Comparison of ENCODE assay signal across 9 mouse cellular contexts in the genomic region with DNA sequence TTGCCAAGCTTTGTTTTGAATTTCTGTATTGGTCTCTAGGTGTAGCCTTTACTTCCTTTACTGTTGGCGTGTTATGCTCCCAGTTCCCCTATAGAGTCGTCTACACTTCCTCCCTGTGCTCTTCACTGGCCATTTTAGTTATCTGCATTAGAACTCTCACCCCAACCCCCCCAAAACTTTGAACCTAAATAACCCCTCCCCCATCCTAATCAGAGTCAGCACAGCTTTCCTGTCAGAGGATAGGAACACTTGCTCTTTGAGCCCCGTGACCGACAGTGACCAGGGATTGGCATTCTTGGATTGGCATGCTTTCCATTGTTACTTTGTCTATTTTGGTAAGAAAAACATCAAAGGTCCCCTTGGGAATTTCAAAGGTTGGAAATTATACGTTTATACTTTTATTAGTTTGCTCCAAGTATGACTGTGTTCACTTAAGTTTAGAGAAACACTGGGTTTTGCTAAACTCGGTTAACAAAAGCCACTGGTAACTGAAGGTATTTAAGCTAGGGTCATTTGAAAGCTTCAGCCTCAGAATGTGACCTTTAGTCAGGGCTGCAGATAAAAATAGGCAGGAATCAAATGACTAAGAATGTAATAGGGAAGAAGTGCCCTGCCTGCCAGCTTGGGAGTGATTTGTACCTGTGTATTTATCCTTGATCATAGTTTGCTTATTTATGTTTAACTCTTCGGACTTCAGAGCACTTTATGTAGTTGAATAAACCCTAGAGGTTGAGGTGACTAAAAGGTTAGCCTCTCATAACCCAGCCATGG. TPM values are rescaled to one million over a fixed set of nuclear protein-coding genes. Genes with fewer than 3 reads are reported as not detected.
DNase-seq lines count a peak whose midpoint lies in the region; ATAC-seq and TF ChIP-seq lines count a peak whose summit lies in the region.
"Had no signal": no experiment of that assay in that cellular context is flagged by ENCODE, and none has a peak within 500 bp of the region (broad histone marks: within the 10 kb centered on the region; RNA-seq: fewer than 3 reads in every experiment).

No protein-coding gene starts in this region.

- H3K9ac ChIP-seq in MEL (ENCODE audit: control insufficient read depth, low read depth, low read length, poor library complexity, severe bottlenecking) = peak overlapping the region; percentile 22
- no peak overlapping the region for H3K9ac ChIP-seq in hindbrain, embryonic 13.5 days

- H3K27me3 ChIP-seq in cerebellum, adult 2 months (ENCODE audit: control insufficient read depth, insufficient read depth, low read length) = no peaks in the 10 kb centered on the region
- H3K27me3 ChIP-seq in MEL (ENCODE audit: control insufficient read depth in 1 of 2, insufficient read depth in 2 of 2, low read length in 2 of 2) = no peaks in the 10 kb centered on the region
- H3K27me3 ChIP-seq in hindbrain, embryonic 13.5 days = no peaks in the 10 kb centered on the region

- TF ChIP-seq POLR2A in cerebellum, adult 2 months (IDR thresholded peaks at IDR 0.05; ENCODE audit: borderline replicate concordance, insufficient read depth, low read length) = no peak
- no peak for TF ChIP-seq POLR2A in MEL (IDR thresholded peaks at IDR 0.05; ENCODE audit: control insufficient read depth in 1 of 2, insufficient read depth in 1 of 2, low read depth in 1 of 2, low read length in 2 of 2, poor library complexity in 1 of 2)

- H3K4me1 ChIP-seq in cerebellum, adult 2 months (ENCODE audit: control insufficient read depth, insufficient read depth, low read length) = peaks cover 15% of the 10 kb centered on the region
- H3K4me1 ChIP-seq in MEL (ENCODE audit: control insufficient read depth in 1 of 2, insufficient read depth in 2 of 2, low read length in 2 of 2) = peaks cover 45 to 60% of the 10 kb centered on the region in 2 experiments
- H3K4me1 ChIP-seq in hindbrain, embryonic 13.5 days (replicated peaks) = peaks cover 68% of the 10 kb centered on the region

- H3K27ac ChIP-seq in cerebellum, adult 2 months (ENCODE audit: insufficient read depth, low read length) = no peak overlapping the region
- H3K27ac ChIP-seq in MEL (ENCODE audit: control insufficient read depth, low read depth, low read length) (peak overlapping the region; percentile 60), macrophage (peak overlapping the region; percentile 94)
- H3K27ac ChIP-seq in hindbrain, embryonic 13.5 days = no peak overlapping the region

- H3K4me2 ChIP-seq in hindbrain, embryonic 13.5 days = peak overlapping the region; percentile 63

- TF ChIP-seq CTCF in cerebellum, adult 2 months (IDR thresholded peaks at IDR 0.05; ENCODE audit: borderline replicate concordance, insufficient read depth, low read depth, low read length) = no peak
- no peak for TF ChIP-seq CTCF in MEL (IDR thresholded peaks at IDR 0.05 in 2 of 3, conservative IDR thresholded peaks at IDR 0.05 in 1 of 3; ENCODE audit: control insufficient read depth in 1 of 3, insufficient read depth in 1 of 3, low read depth in 2 of 3, low read length in 3 of 3, poor library complexity in 1 of 3, severe bottlenecking in 1 of 3)

- no peaks in the 10 kb centered on the region for H3K9me3 ChIP-seq in MEL (replicated peaks; ENCODE audit: insufficient read depth, low read length)
- no peaks in the 10 kb centered on the region for H3K9me3 ChIP-seq in hindbrain, embryonic 13.5 days

- 42% methylated on average over 7 of the region's 7 CpGs for WGBS in cerebellum, adult 2 months
- WGBS in hindbrain, embryonic 13.5 days = 72% methylated on average over 7 of the region's 7 CpGs
- WGBS in macrophage (ENCODE audit: missing documents) = 18% methylated on average over 6 of the region's 7 CpGs

- H3K4me3 ChIP-seq in cerebellum, adult 2 months (replicated peaks; ENCODE audit: insufficient read depth, low read depth, low read length) = peak overlapping the region; percentile 15
- no peak overlapping the region; a peak in 1 of 4 replicates for H3K4me3 ChIP-seq in MEL (ENCODE audit: control insufficient read depth in 1 of 2, insufficient read depth in 1 of 2, low read depth in 2 of 2, low read length in 2 of 2)
- H3K4me3 ChIP-seq in hindbrain, embryonic 13.5 days = peak overlapping the region; percentile 14; the same call in 1 of the 2 replicates
- peak overlapping the region; percentile 90 for H3K4me3 ChIP-seq in macrophage (ENCODE audit: inconsistent target)

- H3K79me2 ChIP-seq in MEL (ENCODE audit: control insufficient read depth, insufficient read depth, low read length, poor library complexity) (peaks cover 80% of the 10 kb centered on the region), macrophage (ENCODE audit: inconsistent target) (peaks cover 90% of the 10 kb centered on the region)

- H3K36me3 ChIP-seq in MEL (ENCODE audit: control insufficient read depth in 1 of 2, insufficient read depth in 2 of 2, low read length in 2 of 2) = peaks cover 46 to 75% of the 10 kb centered on the region in 2 experiments
- H3K36me3 ChIP-seq in hindbrain, embryonic 13.5 days = peaks cover 44% of the 10 kb centered on the region
- no peaks in the 10 kb centered on the region for H3K36me3 ChIP-seq in macrophage (ENCODE audit: inconsistent target)

- TF ChIP-seq RAD21 in MEL (IDR thresholded peaks at IDR 0.05; ENCODE audit: low read depth, low read length) = no peak

- DNase-seq in cerebellum, adult 2 months = no peak
- DNase-seq in cerebellum, adult 11-12 months = no peak
- DNase-seq in MEL (ENCODE audit: low read depth, low spot score) = peak; percentile 93
- DNase-seq in testis, postnatal 10 days (ENCODE audit: low spot score) = no peak
- DNase-seq in spleen, postnatal 4 days (ENCODE audit: low spot score in 2 of 2) = no peak
- no peak for DNase-seq in embryo, embryonic 10 days (ENCODE audit: low spot score)
- DNase-seq: layer of hippocampus, adult 9-11 months had no signal

- TF ChIP-seq EP300 in MEL (IDR thresholded peaks at IDR 0.05; ENCODE audit: low read depth in 1 of 2, low read length in 2 of 2) = no peak

- ATAC-seq in hindbrain, embryonic 13.5 days (ENCODE audit: low FRiP score) = no peak

TF ChIP-seq in MEL, 35 proteins besides CTCF, POLR2A, EP300 and RAD21:
- no peak for TF ChIP-seq MAX (IDR thresholded peaks at IDR 0.05; ENCODE audit: low read length)
- peak; percentile 74 for TF ChIP-seq TAL1 (IDR thresholded peaks at IDR 0.05; ENCODE audit: low read length)

RNA-seq across cellular contexts. Expression of a gene that starts 3.5 kb away (rescaled TPM):
- 43.6 and 45.4 TPM in 2 replicates for polyA plus RNA-seq in cerebellum, adult 2 months (2012; rRNA removed)
- total RNA-seq in MEL (2012; rRNA removed) = 140 and 142 TPM in 2 replicates
- polyA plus RNA-seq in MEL (2012; ENCODE audit: insufficient read depth in 1 of 2, insufficient read length in 2 of 2, low read depth in 1 of 2, low replicate concordance in 2 of 2, missing spikeins in 1 of 2) (100 to 1,000 TPM; 156 to 211 TPM), macrophage (2018) (251 to 507 TPM (median 488 TPM) in 3 replicates)
- 49.3 and 54.2 TPM in 2 replicates for polyA plus RNA-seq in hindbrain, embryonic 13.5 days (2015; fragmentation: Nextera tagmentation; extraction: Ambion mirVana)
- 1,000 to 10,000 TPM in 10 of 26 experiments, 100 to 1,000 TPM in 16; 471 to 2,042 (median 842) TPM for total RNA-seq in macrophage (2018; cell fraction: chromatin; rRNA removed)
- total RNA-seq in macrophage (2018; cell fraction: cytosol; rRNA removed) = 1,000 to 10,000 TPM in 4 of 26 experiments, 100 to 1,000 TPM in 22; 492 to 1,133 (median 611) TPM
- 1,000 to 10,000 TPM in 21 of 26 experiments, 100 to 1,000 TPM in 5; 701 to 2,394 (median 1,238) TPM for total RNA-seq in macrophage (2018; cell fraction: nucleus; rRNA removed)

RNA-seq across cellular contexts. Expression of a gene that starts 25.6 kb away (rescaled TPM):
- polyA plus RNA-seq in cerebellum, adult 2 months (2012; rRNA removed) = 13.5 and 15.9 TPM in 2 replicates
- 0.03 and 0.27 TPM in 2 replicates for total RNA-seq in MEL (2012; rRNA removed)
- polyA plus RNA-seq in MEL (2012; ENCODE audit: insufficient read depth in 1 of 2, insufficient read length in 2 of 2, low read depth in 1 of 2, low replicate concordance in 2 of 2, missing spikeins in 1 of 2) = under 1 TPM in 1 of 2 experiments, not detected in 1; 0.88 TPM
- polyA plus RNA-seq in hindbrain, embryonic 13.5 days (2015; fragmentation: Nextera tagmentation; extraction: Ambion mirVana) = 0.98 and 1.0 TPM in 2 replicates
- 1 to 10 TPM in 21 of 26 experiments, under 1 TPM in 5; 0.40 to 8.2 (median 3.2) TPM for total RNA-seq in macrophage (2018; cell fraction: chromatin; rRNA removed)
- total RNA-seq in macrophage (2018; cell fraction: cytosol; rRNA removed) = 1 to 10 TPM in 13 of 26 experiments, under 1 TPM in 13; 0.22 to 4.1 (median 1.2) TPM
- 1 to 10 TPM in 21 of 26 experiments, under 1 TPM in 5; 0.21 to 9.6 (median 2.3) TPM for total RNA-seq in macrophage (2018; cell fraction: nucleus; rRNA removed)
- polyA plus RNA-seq in macrophage (2018) = 0.38 to 3.1 TPM (median 1.9 TPM) in 3 replicates

RNA-seq across cellular contexts. Expression of a gene that starts 37.3 kb away (rescaled TPM):
- polyA plus RNA-seq in cerebellum, adult 2 months (2012; rRNA removed) = 84.5 and 88.8 TPM in 2 replicates
- total RNA-seq in MEL (2012; rRNA removed) = 68.5 and 85.2 TPM in 2 replicates
- 10 to 100 TPM in 1 of 2 experiments, not detected in 1; 90.5 TPM for polyA plus RNA-seq in MEL (2012; ENCODE audit: insufficient read depth in 1 of 2, insufficient read length in 2 of 2, low read depth in 1 of 2, low replicate concordance in 2 of 2, missing spikeins in 1 of 2)
- polyA plus RNA-seq in hindbrain, embryonic 13.5 days (2015; fragmentation: Nextera tagmentation; extraction: Ambion mirVana) = 106 and 108 TPM in 2 replicates
- 100 to 1,000 TPM; 114 to 467 (median 312) TPM for total RNA-seq in macrophage (2018; cell fraction: chromatin; rRNA removed)
- total RNA-seq in macrophage (2018; cell fraction: cytosol; rRNA removed) = 100 to 1,000 TPM in 22 of 26 experiments, 10 to 100 TPM in 4; 85.2 to 121 (median 110) TPM
- 100 to 1,000 TPM; 134 to 367 (median 267) TPM for total RNA-seq in macrophage (2018; cell fraction: nucleus; rRNA removed)
- polyA plus RNA-seq in macrophage (2018) = 79.1 to 122 TPM (median 121 TPM) in 3 replicates

Comparison
In these comparisons a context has a peak if more than half of its experiments do, and no peak if none do; other contexts are left out.
1. H3K27ac ChIP-seq: peak in MEL (single experiment) and macrophage (single experiment); none in cerebellum, adult 2 months (single experiment) and hindbrain, embryonic 13.5 days (single experiment).
2. H3K4me3 ChIP-seq: peak in cerebellum, adult 2 months (single experiment), hindbrain, embryonic 13.5 days (single experiment) and macrophage (single experiment); none in MEL (0 of 2).